17 mouse cellular contexts compared by ENCODE assay signal in genomic region chr1:155759167-155759566, GRCm38 (mm10). TPM values are rescaled to one million over a fixed set of nuclear protein-coding genes. Genes with fewer than 3 reads are reported as not detected.
DNase-seq lines count a peak whose midpoint lies in the region; ATAC-seq lines count a peak whose summit lies in the region.
"Had no signal": no experiment of that assay in that cellular context is flagged by ENCODE, and none has a peak within 500 bp of the region (broad histone marks: within the 10 kb centered on the region; RNA-seq: fewer than 3 reads in every experiment).

No protein-coding gene starts in this region.

- WGBS in hindbrain, embryonic 11.5 days = 19% methylated on average over 12 of the region's 12 CpGs
- 29% methylated on average over 12 of the region's 12 CpGs for WGBS in midbrain, embryonic 16.5 days

- ATAC-seq in hindbrain, embryonic 11.5 days (ENCODE audit: low FRiP score) = peak; percentile 93
- ATAC-seq in midbrain, embryonic 16.5 days = peak; percentile 81

- no peaks in the 10 kb centered on the region for H3K36me3 ChIP-seq in hindbrain, embryonic 11.5 days (ENCODE audit: control insufficient read depth, insufficient read depth, low read length)
- H3K36me3 ChIP-seq in midbrain, embryonic 16.5 days (ENCODE audit: control insufficient read depth, insufficient read depth, low read length) = no peaks in the 10 kb centered on the region
- H3K36me3 ChIP-seq: G1E; limb, embryonic 15.5 days had no signal

- H3K4me2 ChIP-seq in hindbrain, embryonic 11.5 days (replicated peaks; ENCODE audit: low read depth, low read length) = no peak overlapping the region
- H3K4me2 ChIP-seq in midbrain, embryonic 16.5 days (ENCODE audit: low read length) = no peak overlapping the region
- H3K4me2 ChIP-seq: limb, embryonic 15.5 days had no signal

- no peaks in the 10 kb centered on the region for H3K9me3 ChIP-seq in hindbrain, embryonic 11.5 days (ENCODE audit: control insufficient read depth, low read length)
- no peaks in the 10 kb centered on the region for H3K9me3 ChIP-seq in midbrain, embryonic 16.5 days (replicated peaks; ENCODE audit: control insufficient read depth, low read length, poor library complexity, severe bottlenecking)
- H3K9me3 ChIP-seq: G1E; limb, embryonic 15.5 days had no signal

- no peaks in the 10 kb centered on the region for H3K4me1 ChIP-seq in hindbrain, embryonic 11.5 days (replicated peaks; ENCODE audit: control insufficient read depth, insufficient read depth, low read length)
- H3K4me1 ChIP-seq in midbrain, embryonic 16.5 days (ENCODE audit: control insufficient read depth, insufficient read depth, low read length) = no peaks in the 10 kb centered on the region
- H3K4me1 ChIP-seq: limb, embryonic 15.5 days had no signal

- no peak overlapping the region for H3K27ac ChIP-seq in hindbrain, embryonic 11.5 days (ENCODE audit: low read depth, low read length)
- H3K27ac ChIP-seq in midbrain, embryonic 16.5 days (ENCODE audit: low read length) = no peak overlapping the region
- H3K27ac ChIP-seq: limb, embryonic 15.5 days had no signal

- H3K9ac ChIP-seq in hindbrain, embryonic 11.5 days (ENCODE audit: low read depth, low read length) = no peak overlapping the region
- no peak overlapping the region for H3K9ac ChIP-seq in midbrain, embryonic 16.5 days (ENCODE audit: low read depth, low read length)
- H3K9ac ChIP-seq: limb, embryonic 15.5 days had no signal

- H3K4me3 ChIP-seq in hindbrain, embryonic 11.5 days (ENCODE audit: low read depth, low read length) = no peak overlapping the region
- H3K4me3 ChIP-seq in midbrain, embryonic 16.5 days (ENCODE audit: low read depth, low read length) = no peak overlapping the region
- H3K4me3 ChIP-seq: limb, embryonic 15.5 days had no signal

- DNase-seq in adrenal gland, postnatal 14 days = peak; percentile 29
- DNase-seq in adrenal gland, adult 18-20 months (ENCODE audit: low spot score in 2 of 2) = no peak
- peak; percentile 82 for DNase-seq in embryo, embryonic 10.5 days (ENCODE audit: low spot score)
- peak; percentile 82 for DNase-seq in hindbrain, embryonic 11.5 days (ENCODE audit: low spot score)
- no peak for DNase-seq in urinary bladder, adult 2 months (ENCODE audit: low spot score)
- no peak for DNase-seq in left cerebral cortex, adult 18-20 months (ENCODE audit: low spot score in 2 of 2)
- DNase-seq in urinary bladder, postnatal 14 days (ENCODE audit: low spot score) = no peak
- DNase-seq: cerebellum, postnatal 36 days; kidney, adult 2 months; lung, postnatal 14 days had no signal

- peaks cover 55% of the 10 kb centered on the region for H3K27me3 ChIP-seq in hindbrain, embryonic 11.5 days (ENCODE audit: control insufficient read depth, insufficient read depth, low read length)
- H3K27me3 ChIP-seq in midbrain, embryonic 16.5 days (ENCODE audit: control insufficient read depth, insufficient read depth, low read depth, low read length) = peaks cover 31% of the 10 kb centered on the region
- H3K27me3 ChIP-seq: limb, embryonic 15.5 days had no signal

RNA-seq across cellular contexts. Expression of gene Lhx4, which starts 7.7 kb away (rescaled TPM):
- total RNA-seq in adrenal gland, postnatal 14 days (2021) = not detected in 2 replicates
- under 1 TPM in 1 of 2 experiments, not detected in 1; 0.06 TPM for total RNA-seq in adrenal gland, adult 18-20 months (2021)
- 5.1 and 7.9 TPM in 2 replicates for polyA plus RNA-seq in hindbrain, embryonic 11.5 days (2014; fragmentation: Nextera tagmentation; extraction: Ambion mirVana)
- polyA plus RNA-seq in midbrain, embryonic 16.5 days (2015; fragmentation: Nextera tagmentation; extraction: Ambion mirVana) = 0.63 and 1.6 TPM in 2 replicates
- not detected in 2 replicates for polyA plus RNA-seq in urinary bladder, adult 2 months (2012; rRNA removed)
- total RNA-seq in left cerebral cortex, adult 18-20 months (2021) = not detected
- total RNA-seq: adrenal gland, postnatal 36 days; layer of hippocampus, postnatal 10 days; neutrophil, adult 5-6 weeks had no signal
- polyA plus RNA-seq: G1E; heart, postnatal 0 days; kidney, adult 2 months had no signal

RNA-seq across cellular contexts. Expression of gene Qsox1, which starts 53.5 kb away (rescaled TPM):
- total RNA-seq in adrenal gland, postnatal 14 days (2021) = 64.3 and 73.7 TPM in 2 replicates
- 10 to 100 TPM; 50.2 to 68.5 TPM for total RNA-seq in adrenal gland, adult 18-20 months (2021)
- polyA plus RNA-seq in hindbrain, embryonic 11.5 days (2014; fragmentation: Nextera tagmentation; extraction: Ambion mirVana) = 9.8 and 12.5 TPM in 2 replicates
- 18.0 and 18.9 TPM in 2 replicates for polyA plus RNA-seq in midbrain, embryonic 16.5 days (2015; fragmentation: Nextera tagmentation; extraction: Ambion mirVana)
- polyA plus RNA-seq in urinary bladder, adult 2 months (2012; rRNA removed) = 163 and 166 TPM in 2 replicates
- total RNA-seq in left cerebral cortex, adult 18-20 months (2021) = 10 to 100 TPM; 28.0 to 30.3 TPM

Comparison
In these comparisons a context has a peak if more than half of its experiments do, and no peak if none do; other contexts are left out.
1. DNase-seq: peak in adrenal gland, postnatal 14 days (single experiment), embryo, embryonic 10.5 days (single experiment) and hindbrain, embryonic 11.5 days (single experiment); none in adrenal gland, adult 18-20 months (0 of 2), urinary bladder, adult 2 months (single experiment), left cerebral cortex, adult 18-20 months (0 of 2) and urinary bladder, postnatal 14 days (single experiment).